Mouse (Mus musculus) heart, embryonic 13.5 days (tissue): ENCODE measurements at regions not wholly inside any gene's neighbourhood (a gene's known extent, or its start where the extent isn't known, plus 50 kb on each side); places are given as distances from the start of the nearest gene placed in this dataset.

Experiments
- ATAC-seq: fragments of 200-750 bp; cut with Nextera tagmentation; 2 replicates; pipeline ENCODE4 v1.8.0; 2017; ENCODE audit warnings: moderate TSS enrichment; ENCODE audit not compliant: insufficient number of reproducible peaks, low FRiP score, low TSS enrichment; ENCODE audit errors: extremely low read depth
- H3K27ac ChIP-seq: fragments of 300-500 bp; sonication (generic); replicated peaks from 2 replicates; pipeline ENCODE4 v1.5.1; 2015; ENCODE audit warnings: moderate library complexity, mild to moderate bottlenecking, inconsistent platforms
- H3K27me3 ChIP-seq: fragments of 300-500 bp; sonication (generic); replicated peaks from 2 replicates; pipeline ENCODE4 v1.6.1; 2015; ENCODE audit warnings: mild to moderate bottlenecking, inconsistent platforms
- H3K36me3 ChIP-seq: fragments of 300-500 bp; sonication (generic); 2 replicates; pipeline ENCODE4 v1.6.1; 2015; ENCODE audit warnings: mild to moderate bottlenecking, inconsistent platforms
- H3K4me1 ChIP-seq: fragments of 300-500 bp; sonication (generic); 2 replicates; pipeline ENCODE4 v1.6.1; 2015; ENCODE audit warnings: inconsistent platforms
- H3K4me2 ChIP-seq: fragments of 300-500 bp; sonication (generic); 2 replicates; pipeline ENCODE4 v1.6.1; 2015; ENCODE audit warnings: inconsistent platforms, mild to moderate bottlenecking, moderate library complexity
- H3K4me3 ChIP-seq: fragments of 300-500 bp; sonication (generic); 2 replicates; pipeline ENCODE4 v1.5.1; 2015; ENCODE audit warnings: moderate library complexity, mild to moderate bottlenecking, inconsistent platforms
- H3K9ac ChIP-seq: fragments of 300-500 bp; sonication (generic); 2 replicates; pipeline ENCODE4 v1.6.1; 2015; ENCODE audit warnings: inconsistent platforms, mild to moderate bottlenecking, moderate library complexity
- H3K9me3 ChIP-seq: fragments of 300-500 bp; sonication (generic); 2 replicates; pipeline ENCODE4 v1.6.1; 2016; ENCODE audit warnings: inconsistent platforms
- WGBS: fragments of 180-500 bp; shearing (Covaris S2); methylation state at CpG from one replicate; pipeline ENCODE4 v1.1.7; 2015; ENCODE audit warnings: mixed read lengths; 5-methylcytosine and 5-hydroxymethylcytosine counted together

DNA sequence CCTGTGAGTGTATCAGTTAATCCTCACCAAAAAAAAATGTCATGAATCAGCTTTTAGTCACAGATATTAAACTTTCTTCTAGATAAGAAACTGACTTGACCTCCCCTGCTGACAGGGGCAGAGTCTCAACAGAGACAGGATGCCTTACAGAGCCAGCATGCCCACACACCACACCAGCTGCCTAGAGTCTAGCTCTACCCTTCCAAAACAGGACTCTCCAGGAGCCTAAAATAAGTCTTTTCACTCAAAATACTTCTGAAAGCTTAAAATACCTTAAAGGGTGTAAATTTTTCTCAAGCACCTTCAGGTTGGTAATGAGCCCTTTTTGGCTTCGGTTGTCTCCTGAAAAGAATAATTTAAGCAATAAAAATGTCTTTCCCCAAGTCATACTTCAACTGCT, 373.7 kb upstream of the Rack1 start:
- 64% methylated on average over 1 of the region's 1 CpGs for WGBS
- Histone ChIP-seq H3K27me3 (no peaks in the 10 kb centered on the region), H3K4me1 (0 out of 2 replicates have a peak, but pooled peaks cover 3% of the 10 kb centered on the region), H3K9ac (no peak overlapping the region), H3K27ac (no peak overlapping the region), H3K36me3 (no peaks in the 10 kb centered on the region), H3K4me2 (no peak overlapping the region), H3K9me3 (no peaks in the 10 kb centered on the region), H3K4me3 (no peak overlapping the region)
- ATAC-seq = no peak

DNA sequence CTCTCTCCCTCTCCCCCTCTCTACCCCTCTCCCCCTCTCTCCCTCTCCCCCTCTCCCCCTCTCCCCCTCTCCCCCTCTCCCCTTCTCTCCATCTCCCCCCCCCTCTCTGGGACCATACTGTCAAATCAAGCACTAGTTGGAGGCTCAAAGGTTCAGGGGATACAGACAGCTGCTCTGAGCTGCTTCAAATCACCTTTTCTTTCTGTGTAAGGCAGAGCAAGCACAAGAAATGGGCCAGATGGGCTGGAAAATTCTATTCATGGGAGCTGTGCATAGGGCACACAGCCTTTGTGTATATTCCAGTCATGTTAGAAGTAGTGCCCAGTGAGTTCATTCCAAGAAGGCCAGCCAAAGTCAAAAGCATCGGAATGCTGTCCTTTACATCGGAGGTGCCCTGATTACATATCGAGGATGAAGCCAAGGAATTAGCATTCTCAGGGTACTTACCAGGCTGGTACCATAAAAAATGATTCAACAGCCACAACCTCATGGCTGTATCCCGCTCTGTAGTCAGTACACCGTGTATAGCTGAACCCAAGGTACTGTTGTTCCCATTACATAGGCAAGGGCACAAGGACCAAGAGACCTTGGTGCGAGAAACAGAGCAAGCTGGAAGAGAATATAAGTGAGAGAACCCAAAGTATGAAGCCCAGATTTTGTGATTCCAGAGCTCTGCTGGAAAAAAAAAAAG, 381.9 kb upstream of the Rack1 start:
- Histone ChIP-seq H3K9me3 (no peaks in the 10 kb centered on the region), H3K36me3 (no peaks in the 10 kb centered on the region), H3K4me2 (no peak overlapping the region), H3K4me3 (no peak overlapping the region), H3K4me1 (peaks cover 19% of the 10 kb centered on the region), H3K27me3 (no peaks in the 10 kb centered on the region), H3K9ac (no peak overlapping the region), H3K27ac (no peak overlapping the region)
- ATAC-seq = no peak
- WGBS = 79% methylated on average over 6 of the region's 6 CpGs

GRCm38 (mm10) chr11:48417615-48418014, 382.5 kb upstream of the Rack1 start:
- Histone ChIP-seq H3K27me3 (no peaks in the 10 kb centered on the region), H3K4me3 (no peak overlapping the region), H3K4me2 (no peak overlapping the region), H3K9me3 (no peaks in the 10 kb centered on the region), H3K9ac (no peak overlapping the region), H3K36me3 (no peaks in the 10 kb centered on the region), H3K4me1 (peaks cover 19% of the 10 kb centered on the region), H3K27ac (no peak overlapping the region)
- ATAC-seq = no peak
- 75% methylated on average over 2 of the region's 2 CpGs for WGBS

DNA sequence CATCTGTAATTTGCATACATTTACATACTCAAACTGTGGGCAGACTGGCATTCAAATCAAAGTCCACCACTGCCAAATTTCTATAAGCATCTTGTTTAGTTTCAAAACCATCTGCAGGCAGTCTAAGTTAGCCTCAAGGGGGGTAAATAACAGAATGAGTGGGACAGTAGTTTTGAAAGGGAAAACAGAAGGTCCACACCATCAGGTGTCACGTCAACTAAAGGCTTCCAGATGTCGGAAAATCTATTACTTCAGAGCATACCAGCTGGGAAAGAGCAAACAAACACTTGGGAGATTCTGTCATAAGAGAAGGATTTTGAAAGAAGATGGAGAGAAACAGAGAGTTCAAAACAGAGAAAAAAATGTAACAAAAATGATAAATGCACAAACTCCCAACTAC, 402.1 kb upstream of the Rack1 start:
- WGBS = 58% methylated on average over 2 of the region's 2 CpGs
- H3K4me2 ChIP-seq = no peak overlapping the region
- no peak for ATAC-seq
- H3K27ac ChIP-seq = no peak overlapping the region
- H3K9ac ChIP-seq = no peak overlapping the region
- H3K36me3 ChIP-seq = no peaks in the 10 kb centered on the region
- no peaks in the 10 kb centered on the region for H3K4me1 ChIP-seq
- no peaks in the 10 kb centered on the region for H3K9me3 ChIP-seq
- no peak overlapping the region for H3K4me3 ChIP-seq
- no peaks in the 10 kb centered on the region for H3K27me3 ChIP-seq

DNA sequence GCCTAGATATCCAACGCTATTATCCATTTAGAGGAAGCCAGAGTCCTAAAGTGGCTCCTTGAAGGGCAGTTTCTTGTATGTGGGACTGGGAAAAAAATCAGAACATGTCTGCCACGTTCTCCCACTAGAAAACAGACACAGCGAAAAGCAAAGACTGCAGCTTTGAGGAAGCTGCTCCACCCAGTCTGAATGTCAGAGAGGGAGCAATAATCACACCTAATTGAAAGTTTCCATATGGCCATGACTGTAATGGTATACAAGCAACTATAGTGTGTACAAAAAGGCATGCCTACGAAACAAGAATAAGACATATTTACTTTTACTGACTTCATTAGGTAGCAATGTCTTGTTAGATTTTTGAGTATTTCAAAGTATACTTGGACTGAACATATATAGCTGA, 392.7 kb upstream of the Sgcd start:
- 59% methylated on average over 4 of the region's 4 CpGs for WGBS
- H3K27ac ChIP-seq = no peak overlapping the region
- no peak overlapping the region for H3K4me3 ChIP-seq
- H3K27me3 ChIP-seq = no peaks in the 10 kb centered on the region
- H3K9me3 ChIP-seq = no peaks in the 10 kb centered on the region
- H3K36me3 ChIP-seq = no peaks in the 10 kb centered on the region
- ATAC-seq = no peak
- no peaks in the 10 kb centered on the region for H3K4me1 ChIP-seq
- no peak overlapping the region for H3K4me2 ChIP-seq
- no peak overlapping the region for H3K9ac ChIP-seq

- 77% methylated on average over 4 of the region's 4 CpGs for WGBS
- H3K9ac ChIP-seq = no peak overlapping the region
- no peak for ATAC-seq
Observed at GRCm38 (mm10) chr11:48378044-48378443, 389.3 kb upstream of the Sgcd start.

DNA sequence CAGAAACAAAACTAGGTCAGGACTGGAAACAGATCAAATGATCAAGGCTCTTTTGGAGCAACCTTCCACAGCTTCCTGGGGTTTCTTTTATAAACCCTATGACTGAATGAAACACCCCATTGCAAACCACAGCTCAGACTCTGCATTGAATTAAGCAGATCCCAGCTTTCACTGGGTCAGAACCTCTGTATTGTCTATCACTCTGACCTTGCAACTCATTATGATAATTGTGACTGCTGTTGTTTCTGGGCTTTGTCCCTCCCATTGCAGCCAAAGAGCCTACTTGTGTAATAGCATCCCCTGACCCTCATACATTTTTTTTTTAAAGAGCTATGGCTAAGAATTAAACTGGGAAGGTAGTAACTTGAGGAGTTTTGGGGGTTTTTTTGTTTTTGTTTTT, 388.5 kb upstream of the Sgcd start:
- Histone ChIP-seq H3K4me3 (no peak overlapping the region), H3K36me3 (no peaks in the 10 kb centered on the region)
- ATAC-seq = no peak

More at GRCm38 (mm10) chr11:48378044-48378443, 389.3 kb upstream of the Sgcd start:
- Histone ChIP-seq H3K9me3 (no peaks in the 10 kb centered on the region), H3K36me3 (no peaks in the 10 kb centered on the region), H3K4me1 (no peaks in the 10 kb centered on the region), H3K4me2 (no peak overlapping the region), H3K27ac (no peak overlapping the region), H3K4me3 (no peak overlapping the region), H3K27me3 (no peaks in the 10 kb centered on the region)

DNA sequence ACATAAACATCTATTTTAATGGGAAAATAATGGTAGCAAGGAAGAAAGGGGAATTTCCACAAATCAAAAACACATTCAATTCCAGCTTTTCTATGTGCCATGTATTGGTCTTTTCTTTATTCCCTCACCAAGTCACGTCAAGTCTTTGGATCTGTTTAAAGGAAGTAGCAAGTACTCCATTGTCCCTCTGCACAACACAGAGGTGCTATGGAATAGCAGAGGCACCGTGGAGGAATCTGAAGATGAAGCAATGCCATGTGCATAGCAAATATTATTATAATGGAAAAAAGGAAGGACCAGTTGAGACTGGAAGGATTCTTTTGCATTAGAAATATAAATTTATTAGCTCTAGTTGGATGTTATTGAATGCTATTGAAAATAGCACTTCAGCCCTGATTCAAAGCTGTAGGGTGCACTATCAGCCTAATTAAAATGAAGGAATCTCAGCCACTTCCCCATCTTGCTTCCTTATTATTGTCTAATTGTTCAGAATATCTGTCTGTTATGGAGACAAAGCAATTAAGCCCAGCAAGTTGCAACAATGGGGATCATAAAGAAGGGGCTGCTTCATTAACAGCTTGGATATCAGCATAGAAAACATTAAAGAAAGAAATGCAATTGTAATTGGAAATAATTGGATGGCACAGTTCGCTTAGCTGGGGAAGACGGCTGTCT, 362.7 kb upstream of the Sgcd start:
- no peak overlapping the region for H3K4me3 ChIP-seq
- H3K9me3 ChIP-seq = no peaks in the 10 kb centered on the region
- no peaks in the 10 kb centered on the region for H3K36me3 ChIP-seq
- H3K9ac ChIP-seq = no peak overlapping the region
- no peak for ATAC-seq
- H3K27ac ChIP-seq = no peak overlapping the region
- no peaks in the 10 kb centered on the region for H3K27me3 ChIP-seq
- H3K4me2 ChIP-seq = no peak overlapping the region
- no peaks in the 10 kb centered on the region for H3K4me1 ChIP-seq
- 70% methylated on average over 4 of the region's 4 CpGs for WGBS

More for the DNA sequence above, 388.5 kb upstream of the Sgcd start:
- H3K27me3 ChIP-seq = no peaks in the 10 kb centered on the region
- H3K9ac ChIP-seq = no peak overlapping the region
- no peaks in the 10 kb centered on the region for H3K9me3 ChIP-seq
- H3K27ac ChIP-seq = no peak overlapping the region
- no peaks in the 10 kb centered on the region for H3K4me1 ChIP-seq
- no peak overlapping the region for H3K4me2 ChIP-seq

DNA sequence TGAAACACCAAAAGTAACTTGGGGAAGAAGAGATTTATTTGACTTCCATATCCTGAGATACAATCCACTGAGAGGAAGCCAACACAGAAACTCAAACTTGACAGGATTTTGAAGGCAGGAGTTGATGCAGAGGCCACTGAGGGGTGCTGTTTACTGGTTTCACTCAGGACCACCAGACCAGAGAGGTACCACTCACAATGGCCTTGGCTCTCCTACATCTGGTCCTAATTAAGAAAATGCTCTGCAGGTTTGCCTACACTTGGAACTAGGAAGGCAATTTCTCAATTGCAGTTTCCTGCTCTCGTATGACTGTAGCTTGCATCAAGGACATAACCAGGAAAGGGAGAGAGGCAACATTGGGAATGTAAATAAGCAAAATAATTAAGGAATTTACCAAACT, 325.7 kb upstream of the Sgcd start:
- H3K4me1 ChIP-seq = no peaks in the 10 kb centered on the region
- 27% methylated on average over 1 of the region's 1 CpGs for WGBS

DNA sequence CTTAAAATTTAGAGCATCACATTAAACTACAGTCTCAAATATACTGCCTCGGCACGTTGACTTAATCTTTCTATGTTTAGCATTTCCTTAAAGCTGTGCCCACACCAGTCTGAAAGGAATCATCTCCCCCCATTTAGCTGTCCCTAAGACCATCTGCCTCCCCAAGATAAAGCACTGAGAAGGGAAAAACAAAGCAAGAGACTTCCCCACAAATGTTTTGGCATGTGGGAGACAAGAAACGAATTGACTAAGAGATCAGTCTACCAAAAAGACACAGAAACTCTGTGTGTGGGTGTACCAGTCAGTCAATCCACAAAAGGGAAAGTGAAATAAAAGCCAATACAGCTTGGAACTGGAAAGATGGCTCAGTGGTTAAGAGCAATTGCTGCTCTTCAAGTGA, 306.6 kb upstream of the Sgcd start:
- Histone ChIP-seq H3K27me3 (no peaks in the 10 kb centered on the region), H3K27ac (no peak overlapping the region), H3K36me3 (no peaks in the 10 kb centered on the region), H3K4me1 (no peaks in the 10 kb centered on the region), H3K4me2 (no peak overlapping the region), H3K9ac (no peak overlapping the region), H3K9me3 (no peaks in the 10 kb centered on the region), H3K4me3 (no peak overlapping the region)
- WGBS = 54% methylated on average over 3 of the region's 3 CpGs
- no peak for ATAC-seq

More for the DNA sequence above, 325.7 kb upstream of the Sgcd start:
- Histone ChIP-seq H3K9ac (no peak overlapping the region), H3K4me2 (no peak overlapping the region), H3K36me3 (no peaks in the 10 kb centered on the region), H3K4me3 (no peak overlapping the region), H3K27me3 (no peaks in the 10 kb centered on the region), H3K27ac (no peak overlapping the region), H3K9me3 (no peaks in the 10 kb centered on the region)
- no peak for ATAC-seq

DNA sequence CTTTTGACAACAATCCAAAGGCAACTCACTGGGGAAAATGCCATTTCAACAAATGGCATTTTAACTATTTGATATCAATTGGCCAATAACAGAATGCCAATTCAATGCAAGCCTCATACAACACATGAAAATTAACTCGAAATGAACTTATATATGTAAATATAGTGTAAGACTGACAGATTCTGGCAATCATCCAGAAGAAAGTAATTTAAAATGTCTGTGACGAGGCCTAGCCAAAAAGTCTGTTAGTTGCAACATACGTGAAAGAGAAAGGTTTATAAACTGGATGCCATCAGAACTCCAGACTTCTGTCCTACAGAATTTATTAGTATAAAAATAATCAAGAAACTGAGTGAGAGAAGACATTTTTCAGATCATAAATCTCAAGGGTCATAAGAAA, 273.7 kb upstream of the Sgcd start:
- no peaks in the 10 kb centered on the region for H3K4me1 ChIP-seq
- H3K9me3 ChIP-seq = no peaks in the 10 kb centered on the region
- no peak overlapping the region for H3K4me3 ChIP-seq
- no peaks in the 10 kb centered on the region for H3K27me3 ChIP-seq
- no peak overlapping the region for H3K9ac ChIP-seq
- no peaks in the 10 kb centered on the region for H3K36me3 ChIP-seq
- no peak for ATAC-seq
- H3K4me2 ChIP-seq = no peak overlapping the region
- 62% methylated on average over 3 of the region's 3 CpGs for WGBS
- no peak overlapping the region for H3K27ac ChIP-seq

- Histone ChIP-seq H3K27me3 (no peaks in the 10 kb centered on the region), H3K27ac (no peak overlapping the region), H3K4me2 (no peak overlapping the region), H3K9ac (no peak overlapping the region), H3K9me3 (no peaks in the 10 kb centered on the region), H3K36me3 (no peaks in the 10 kb centered on the region), H3K4me3 (no peak overlapping the region), H3K4me1 (no peaks in the 10 kb centered on the region)
- 8% methylated on average over 1 of the region's 1 CpGs for WGBS
- no peak for ATAC-seq
Observed at GRCm38 (mm10) chr11:48261089-48261488, 272.3 kb upstream of the Sgcd start.
